Mouse (Mus musculus): Measurements from ENCODE around the gene Abcg1. TPM values are rescaled to one million over a fixed set of nuclear protein-coding genes. Genes with fewer than 3 reads are reported as not detected.

The Abcg1 gene
- polyA plus RNA-seq, 1 experiment: not detected

DNA sequence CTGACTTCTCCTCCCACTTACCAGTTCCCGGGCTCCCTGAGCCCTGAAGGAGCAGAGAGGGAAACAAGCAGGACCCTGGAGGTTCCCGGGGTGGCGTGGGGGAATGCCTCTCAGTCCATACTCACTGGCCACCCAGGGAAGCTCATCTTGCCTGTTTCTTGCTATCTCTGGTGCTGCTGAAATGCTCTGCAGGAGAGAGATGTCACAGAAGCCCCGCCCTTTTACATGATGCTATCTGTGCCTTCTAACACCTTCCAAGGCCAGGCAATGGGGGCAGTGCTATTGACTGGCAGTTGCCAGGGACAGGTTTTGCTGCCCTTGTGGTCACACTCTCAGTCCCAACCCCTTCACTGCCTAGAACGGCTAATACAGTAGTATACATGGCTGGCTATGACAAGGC, 41.3 kb downstream of the Abcg1 start:
- Histone ChIP-seq H3K4me3 (ENCODE audit: insufficient read depth, low read depth, low read length) (no peak overlapping the region), H3K27ac (ENCODE audit: insufficient read depth, low read depth, low read length) (peak overlapping the region; percentile 92), H3K4me1 (ENCODE audit: control insufficient read depth, insufficient read depth, low read length) (peaks cover 29% of the 10 kb centered on the region)
- TF ChIP-seq POLR2A (IDR thresholded peaks at IDR 0.05; ENCODE audit: insufficient read depth, low read depth, low read length) (0 out of 2 replicates have a peak, but pooled peaks have one; percentile 12), CTCF (IDR thresholded peaks at IDR 0.05; ENCODE audit: insufficient read depth, low read depth, low read length) (no peak)
- WGBS: 61% methylated on average over 5 of the region's 5 CpGs

DNA sequence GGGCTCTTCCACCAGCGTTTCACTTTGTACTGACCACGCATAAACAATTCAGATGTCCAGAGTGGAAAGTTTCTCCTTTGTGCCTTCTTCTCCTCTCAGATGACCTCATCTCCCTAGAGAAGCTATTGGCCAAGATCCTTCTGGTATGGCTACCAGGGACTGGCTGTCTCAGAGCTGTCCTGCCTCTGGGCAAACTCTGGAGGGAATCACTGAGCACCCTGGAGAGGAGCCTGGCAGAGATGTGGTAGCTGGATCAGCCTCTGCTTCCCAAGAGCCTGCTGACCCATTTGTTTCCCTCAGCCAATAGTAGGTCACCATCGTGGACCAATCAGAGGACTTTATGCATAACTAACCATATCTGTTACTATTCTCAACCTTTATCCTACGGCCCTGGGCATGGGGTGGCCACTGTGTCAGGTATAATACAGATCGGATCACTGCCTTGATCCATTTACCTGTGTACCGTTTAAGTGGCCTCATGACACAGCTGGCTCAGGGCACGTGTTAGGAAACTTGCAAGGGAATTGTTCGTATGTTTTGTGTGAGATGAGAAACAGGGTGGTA, 45.6 kb downstream of the Abcg1 start:
- Histone ChIP-seq H3K4me1 (ENCODE audit: control insufficient read depth, insufficient read depth, low read length) (peaks cover 23% of the 10 kb centered on the region), H3K27ac (ENCODE audit: insufficient read depth, low read depth, low read length) (no peak overlapping the region), H3K4me3 (ENCODE audit: insufficient read depth, low read depth, low read length) (no peak overlapping the region)
- WGBS: 84% methylated on average over 8 of the region's 8 CpGs
- TF ChIP-seq POLR2A (IDR thresholded peaks at IDR 0.05; ENCODE audit: insufficient read depth, low read depth, low read length): no peak

GRCm38 (mm10) chr17:31103823-31104222, 46.3 kb downstream of the Abcg1 start:
- 75% methylated on average over 8 of the region's 8 CpGs for WGBS
- Histone ChIP-seq H3K4me3 (ENCODE audit: insufficient read depth, low read depth, low read length) (no peak overlapping the region), H3K27ac (ENCODE audit: insufficient read depth, low read depth, low read length) (no peak overlapping the region), H3K4me1 (ENCODE audit: control insufficient read depth, insufficient read depth, low read length) (peaks cover 20% of the 10 kb centered on the region)
- TF ChIP-seq POLR2A (IDR thresholded peaks at IDR 0.05; ENCODE audit: insufficient read depth, low read depth, low read length) (no peak), CTCF (IDR thresholded peaks at IDR 0.05; ENCODE audit: insufficient read depth, low read depth, low read length) (no peak)

DNA sequence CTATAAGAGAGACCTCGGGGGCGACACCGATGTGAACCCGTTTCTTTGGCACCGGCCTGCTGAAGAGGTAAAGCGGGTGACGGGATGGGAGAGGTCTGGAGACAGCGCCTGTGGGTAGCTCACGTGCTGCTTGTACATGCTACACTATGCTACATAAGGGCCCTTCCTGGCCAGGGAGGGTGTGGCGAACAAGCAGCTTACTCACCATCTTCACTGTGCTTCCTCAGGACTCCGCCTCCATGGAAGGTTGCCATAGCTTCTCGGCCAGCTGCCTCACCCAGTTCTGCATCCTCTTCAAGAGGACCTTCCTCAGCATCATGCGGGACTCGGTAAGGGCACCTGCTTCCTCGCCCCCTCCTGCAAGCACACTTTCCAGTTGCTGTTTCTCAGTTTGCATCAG, 50.9 kb downstream of the Abcg1 start:
- H3K27ac ChIP-seq (ENCODE audit: insufficient read depth, low read depth, low read length): no peak overlapping the region
- H3K4me1 ChIP-seq (ENCODE audit: control insufficient read depth, insufficient read depth, low read length): peaks cover 7% of the 10 kb centered on the region; the same call in 1 of the 2 replicates
- TF ChIP-seq CTCF (IDR thresholded peaks at IDR 0.05; ENCODE audit: insufficient read depth, low read depth, low read length): no peak
- no peak for TF ChIP-seq POLR2A (IDR thresholded peaks at IDR 0.05; ENCODE audit: insufficient read depth, low read depth, low read length)
- 83% methylated on average over 15 of the region's 15 CpGs for WGBS
- H3K4me3 ChIP-seq (ENCODE audit: insufficient read depth, low read depth, low read length): no peak overlapping the region

GRCm38 (mm10) chr17:31113191-31113856, 55.8 kb downstream of the Abcg1 start:
- no peaks in the 10 kb centered on the region for H3K4me1 ChIP-seq (ENCODE audit: control insufficient read depth, insufficient read depth, low read length)
- H3K4me3 ChIP-seq (ENCODE audit: insufficient read depth, low read depth, low read length): no peak overlapping the region
- no peak overlapping the region for H3K27ac ChIP-seq (ENCODE audit: insufficient read depth, low read depth, low read length)
- no peak for TF ChIP-seq POLR2A (IDR thresholded peaks at IDR 0.05; ENCODE audit: insufficient read depth, low read depth, low read length)
- TF ChIP-seq CTCF (IDR thresholded peaks at IDR 0.05; ENCODE audit: insufficient read depth, low read depth, low read length): no peak
- 56% methylated on average over 9 of the region's 9 CpGs for WGBS

GRCm38 (mm10) chr17:31116063-31116462, 58.6 kb downstream of the Abcg1 start:
- no peak overlapping the region for H3K27ac ChIP-seq (ENCODE audit: insufficient read depth, low read depth, low read length)
- no peak for TF ChIP-seq POLR2A (IDR thresholded peaks at IDR 0.05; ENCODE audit: insufficient read depth, low read depth, low read length)
- no peak for TF ChIP-seq CTCF (IDR thresholded peaks at IDR 0.05; ENCODE audit: insufficient read depth, low read depth, low read length)
- H3K4me3 ChIP-seq (ENCODE audit: insufficient read depth, low read depth, low read length): no peak overlapping the region
- WGBS: 86% methylated on average over 6 of the region's 6 CpGs
- no peaks in the 10 kb centered on the region for H3K4me1 ChIP-seq (ENCODE audit: control insufficient read depth, insufficient read depth, low read length)

- H3K4me1 ChIP-seq (ENCODE audit: control insufficient read depth, insufficient read depth, low read length): no peaks in the 10 kb centered on the region
- no peak overlapping the region for H3K4me3 ChIP-seq (ENCODE audit: insufficient read depth, low read depth, low read length)
- TF ChIP-seq POLR2A (IDR thresholded peaks at IDR 0.05; ENCODE audit: insufficient read depth, low read depth, low read length) (no peak), CTCF (IDR thresholded peaks at IDR 0.05; ENCODE audit: insufficient read depth, low read depth, low read length) (no peak)
- no peak overlapping the region for H3K27ac ChIP-seq (ENCODE audit: insufficient read depth, low read depth, low read length)
- WGBS: 87% methylated on average over 5 of the region's 5 CpGs
These were observed 60.5 kb downstream of the Abcg1 start for GRCm38 (mm10) chr17:31117946-31118345.

GRCm38 (mm10) chr17:31119429-31119828, 62.0 kb downstream of the Abcg1 start:
- 8% methylated on average over 7 of the region's 7 CpGs for WGBS
- H3K4me3 ChIP-seq (ENCODE audit: insufficient read depth, low read depth, low read length): no peak overlapping the region
- no peak overlapping the region for H3K27ac ChIP-seq (ENCODE audit: insufficient read depth, low read depth, low read length)
- no peaks in the 10 kb centered on the region for H3K4me1 ChIP-seq (ENCODE audit: control insufficient read depth, insufficient read depth, low read length)
- TF ChIP-seq POLR2A (IDR thresholded peaks at IDR 0.05; ENCODE audit: insufficient read depth, low read depth, low read length): no peak
- TF ChIP-seq CTCF (IDR thresholded peaks at IDR 0.05; ENCODE audit: insufficient read depth, low read depth, low read length): peak; percentile 28

DNA sequence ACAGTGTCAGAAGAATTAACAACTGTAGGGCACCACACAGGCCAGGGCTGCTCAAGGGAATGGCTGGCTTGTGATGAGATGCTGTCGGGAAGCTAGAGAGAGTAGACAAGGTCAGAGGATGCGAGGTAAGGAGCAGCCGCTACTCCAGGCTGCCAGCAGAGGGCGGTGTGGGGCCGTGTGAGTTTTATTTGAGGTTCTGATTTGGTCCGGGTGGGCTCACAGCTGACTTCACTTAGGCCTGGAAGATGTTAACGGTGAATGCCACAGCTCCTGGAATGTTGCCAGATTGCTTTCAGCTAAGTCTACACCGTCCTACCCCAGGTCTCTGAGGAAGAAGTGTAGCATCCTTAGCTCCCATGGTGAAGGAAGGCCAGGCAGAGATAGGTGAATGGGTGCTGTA, 64.5 kb downstream of the Abcg1 start:
- Histone ChIP-seq H3K4me1 (ENCODE audit: control insufficient read depth, insufficient read depth, low read length) (no peaks in the 10 kb centered on the region), H3K27ac (ENCODE audit: insufficient read depth, low read depth, low read length) (no peak overlapping the region), H3K4me3 (ENCODE audit: insufficient read depth, low read depth, low read length) (no peak overlapping the region)
- TF ChIP-seq CTCF (IDR thresholded peaks at IDR 0.05; ENCODE audit: insufficient read depth, low read depth, low read length): peak; percentile 91
- no peak for TF ChIP-seq POLR2A (IDR thresholded peaks at IDR 0.05; ENCODE audit: insufficient read depth, low read depth, low read length)
- WGBS: 12% methylated on average over 8 of the region's 8 CpGs

Measured in olfactory bulb, adult 2 months (tissue).